Mouse (Mus musculus) gastrocnemius, postnatal 10 days (tissue): ENCODE data around the gene Pde4b. TPM values are rescaled to one million over a fixed set of nuclear protein-coding genes. Genes with fewer than 3 reads are reported as not detected.

ENCODE experiments used
- DNase-seq: peaks from one replicate; pipeline ENCODE4 v3.0.0; 2021; ENCODE audit warnings: mixed read lengths
- total RNA-seq, 2 experiments: library from RNA; stranded (reverse); gene quantifications; 2 replicates each; pipeline ENCODE4 v1.2.3; 2021

Pde4b gene
- total RNA-seq, 2 experiments from 2014 or later = 44.7 to 61.4 TPM

- no peak for DNase-seq
Observed at GRCm38 (mm10) chr4:102290052-102290734, 202.8 kb downstream of the Pde4b start.

- DNase-seq = no peak
Observed at GRCm38 (mm10) chr4:102297558-102297957, 210.2 kb downstream of the Pde4b start.

- no peak for DNase-seq
Observed at GRCm38 (mm10) chr4:102302568-102302967, 215.2 kb downstream of the Pde4b start.

DNA sequence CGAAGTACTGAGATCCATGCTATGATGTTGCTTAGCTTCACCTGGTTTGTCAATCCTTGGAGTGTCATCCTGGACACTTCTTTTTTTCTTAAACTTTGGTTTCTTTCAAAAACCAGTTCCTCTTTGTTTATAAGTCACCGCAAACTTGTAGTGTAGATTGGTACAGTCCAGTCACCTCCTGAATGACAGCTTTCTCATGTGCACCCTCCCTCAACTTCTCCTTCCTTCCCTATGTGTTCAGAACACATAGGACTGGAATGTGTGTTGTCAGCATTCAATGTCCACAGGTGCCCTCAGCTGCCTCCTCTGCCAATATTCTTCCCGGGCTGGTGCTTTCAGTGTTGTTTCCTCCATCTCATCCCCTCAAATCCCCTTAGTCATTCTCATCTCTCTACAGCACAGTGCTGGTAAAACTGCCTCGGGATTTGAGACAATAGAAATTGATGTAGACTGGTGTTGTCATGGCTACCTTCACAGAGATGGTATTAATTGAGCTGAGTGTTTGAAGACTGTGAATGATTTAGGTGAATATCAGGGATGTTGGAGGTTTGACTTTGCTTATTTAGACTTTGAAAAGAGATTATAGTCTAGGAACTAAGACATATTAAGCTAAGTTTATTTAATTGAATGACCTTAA, 220.4 kb downstream of the Pde4b start:
- no peak for DNase-seq

DNA sequence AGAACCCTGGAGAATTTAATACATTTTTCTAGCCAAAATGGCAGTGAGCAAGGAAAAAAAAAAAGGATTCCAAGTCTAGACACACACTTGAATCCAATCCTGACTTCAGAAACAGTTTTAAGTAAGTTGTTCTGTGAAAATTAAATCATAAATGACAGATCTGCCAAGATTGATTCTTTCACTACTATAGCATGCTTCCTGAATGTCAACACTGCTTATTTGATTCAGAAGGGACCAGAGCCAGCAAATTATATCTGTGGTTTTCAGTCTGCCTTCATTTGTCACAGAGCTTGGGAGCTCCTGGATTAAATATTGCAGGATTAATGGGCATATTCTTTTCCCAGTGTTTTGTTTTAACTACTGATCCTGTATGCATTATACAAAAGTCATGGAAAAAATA, 223.3 kb downstream of the Pde4b start:
- no peak for DNase-seq

- no peak for DNase-seq
Observed at GRCm38 (mm10) chr4:102316011-102316410, 228.7 kb downstream of the Pde4b start.

DNA sequence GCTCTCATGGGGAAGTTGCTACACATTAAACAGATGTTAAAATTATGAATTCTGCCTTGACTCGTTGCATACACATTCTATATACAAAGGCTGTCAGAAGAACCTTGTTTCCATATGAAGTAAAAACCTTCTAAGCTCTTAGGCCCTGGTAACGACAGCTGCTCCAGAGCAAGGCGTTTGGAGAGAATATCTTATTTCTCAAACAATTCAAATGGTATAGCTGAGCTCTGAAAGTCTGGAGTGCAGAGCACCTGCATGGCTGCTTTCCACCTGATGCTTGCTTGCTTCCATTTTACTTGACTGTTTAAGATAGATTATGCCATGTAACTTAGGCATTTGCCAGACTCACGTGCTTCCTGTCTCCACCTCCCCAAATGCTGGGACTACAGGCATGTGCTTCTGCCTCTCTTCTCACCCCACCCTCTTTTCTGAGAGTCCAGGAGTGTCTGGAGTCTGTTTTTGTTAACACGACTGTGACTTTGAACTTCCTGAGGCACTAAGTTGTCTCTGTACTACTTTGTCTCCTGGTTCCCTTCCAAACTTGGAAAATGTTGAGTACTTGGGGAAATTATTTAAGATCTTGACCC, 229.4 kb downstream of the Pde4b start:
- DNase-seq = no peak

DNA sequence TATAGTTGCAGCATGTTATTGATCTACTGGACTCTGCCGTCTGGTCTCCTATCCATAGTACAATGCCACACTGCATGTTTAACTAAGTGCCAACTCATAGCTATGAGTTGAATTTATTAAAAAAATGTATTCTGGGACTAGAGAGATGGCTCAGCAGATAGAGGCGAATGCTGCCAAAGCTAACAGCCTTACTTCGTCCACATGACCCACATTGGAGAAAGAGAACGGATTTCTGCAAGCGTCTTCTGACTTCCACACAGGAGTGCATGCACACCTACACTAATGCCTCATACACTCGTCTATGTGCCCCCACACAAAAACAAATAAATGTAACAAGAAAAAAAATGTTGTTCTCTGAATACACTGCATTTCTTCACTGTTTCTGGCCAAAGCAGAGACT, 231.3 kb downstream of the Pde4b start:
- no peak for DNase-seq

- no peak for DNase-seq
Observed at GRCm38 (mm10) chr4:102321340-102321739, 234.0 kb downstream of the Pde4b start.

GRCm38 (mm10) chr4:102332386-102332785, 245.0 kb downstream of the Pde4b start:
- DNase-seq = no peak

DNA sequence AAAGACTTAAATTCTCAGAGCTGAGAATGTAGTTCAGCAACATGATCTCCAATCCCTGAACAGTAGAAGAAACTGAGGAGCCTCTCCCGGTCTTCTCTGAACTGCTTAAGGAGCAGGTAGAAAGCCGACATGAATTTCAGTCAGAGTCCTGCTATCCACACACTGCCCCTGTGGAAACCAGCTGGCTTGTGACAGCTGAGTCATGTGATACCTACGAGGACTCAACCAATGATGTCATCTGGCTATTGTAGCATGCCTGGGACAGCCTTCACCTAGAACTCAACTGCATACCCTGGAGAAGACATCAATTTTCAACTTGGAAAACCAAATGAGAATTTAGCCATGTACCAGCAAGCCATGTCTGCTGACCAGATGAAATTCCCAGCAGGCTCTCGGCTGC, 245.5 kb downstream of the Pde4b start:
- DNase-seq = no peak

GRCm38 (mm10) chr4:102346911-102347492, 259.7 kb downstream of the Pde4b start:
- no peak for DNase-seq

- DNase-seq = no peak
Observed at GRCm38 (mm10) chr4:102351476-102352475, 264.4 kb downstream of the Pde4b start.

- DNase-seq = no peak
Observed at GRCm38 (mm10) chr4:102353641-102354403, 266.5 kb downstream of the Pde4b start.

- DNase-seq = no peak
Observed at GRCm38 (mm10) chr4:102368105-102368735, 280.9 kb downstream of the Pde4b start.

GRCm38 (mm10) chr4:102374614-102375013, 287.3 kb downstream of the Pde4b start:
- DNase-seq = no peak

- no peak for DNase-seq
Observed at GRCm38 (mm10) chr4:102382763-102383505, 295.6 kb downstream of the Pde4b start.

- DNase-seq = no peak
Observed at GRCm38 (mm10) chr4:102393605-102394004, 306.3 kb downstream of the Pde4b start.

DNA sequence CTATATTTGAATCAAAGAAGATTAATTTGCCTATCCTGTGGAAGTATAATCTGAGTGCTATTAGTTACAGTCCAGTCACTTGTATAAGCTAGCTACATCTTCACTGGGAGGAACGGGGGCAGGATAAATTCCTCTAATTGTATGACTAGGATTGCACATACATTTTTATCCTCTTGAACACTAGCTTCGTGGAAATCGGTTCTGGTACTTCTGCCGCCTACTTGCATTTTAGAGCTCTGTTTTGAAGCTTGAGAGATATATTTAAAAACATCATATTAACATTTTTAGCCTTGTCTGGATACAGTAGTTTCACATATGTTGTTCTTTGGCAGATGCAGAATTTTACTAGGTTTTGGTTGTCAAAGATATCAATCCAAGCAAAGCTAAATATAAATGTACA, 310.0 kb downstream of the Pde4b start:
- DNase-seq = no peak

- DNase-seq = no peak
Observed at GRCm38 (mm10) chr4:102398512-102398911, 311.2 kb downstream of the Pde4b start.
